Mouse (Mus musculus) lung, postnatal 0 days (tissue): ENCODE data around the gene Pnpo. TPM values are rescaled to one million over a fixed set of nuclear protein-coding genes. Genes with fewer than 3 reads are reported as not detected.

Source experiments
- ATAC-seq: fragments of 200-750 bp; cut with Nextera tagmentation; 2 replicates; pipeline ENCODE4 v1.8.0; 2017; ENCODE audit warnings: moderate library complexity
- DNase-seq: peaks from one replicate; pipeline ENCODE4 v3.0.0-alpha.2; 2016; ENCODE audit warnings: low spot score
- H3K27ac ChIP-seq: fragments of 300-500 bp; sonication (generic); 2 replicates; pipeline ENCODE4 v1.5.1; 2014; ENCODE audit warnings: antibody characterized with exemption, mild to moderate bottlenecking, low read length, mixed read lengths
- H3K27me3 ChIP-seq: fragments of 300-500 bp; sonication (generic); replicated peaks from 2 replicates; pipeline ENCODE4 v1.6.1; 2014; ENCODE audit warnings: low read length, mixed read lengths; ENCODE audit not compliant: insufficient read depth
- H3K36me3 ChIP-seq: fragments of 300-500 bp; sonication (generic); 2 replicates; pipeline ENCODE4 v1.6.1; 2014; ENCODE audit warnings: low read length, mixed read lengths; ENCODE audit not compliant: insufficient read depth
- H3K4me1 ChIP-seq: fragments of 300-500 bp; sonication (generic); 2 replicates; pipeline ENCODE4 v1.6.1; 2014; ENCODE audit warnings: antibody characterized with exemption, low read depth, low read length, mixed read lengths; ENCODE audit not compliant: insufficient read depth
- H3K4me2 ChIP-seq: fragments of 300-500 bp; sonication (generic); replicated peaks from 2 replicates; pipeline ENCODE4 v1.6.1; 2014; ENCODE audit warnings: low read depth, mild to moderate bottlenecking, low read length, moderate library complexity, mixed read lengths
- H3K4me3 ChIP-seq: fragments of 300-500 bp; sonication (generic); 2 replicates; pipeline ENCODE4 v1.5.1; 2014; ENCODE audit warnings: low read depth, low read length
- H3K9ac ChIP-seq: fragments of 300-500 bp; sonication (generic); replicated peaks from 2 replicates; pipeline ENCODE4 v1.6.1; 2014; ENCODE audit warnings: low read depth, mild to moderate bottlenecking
- H3K9me3 ChIP-seq: fragments of 300-500 bp; sonication (generic); 2 replicates; pipeline ENCODE4 v1.6.1; 2016; ENCODE audit warnings: low read length, mixed read lengths
- CTCF ChIP-seq: IDR thresholded peaks from 2 replicates; pipeline ENCODE4 v1.5.1; 2016; ENCODE audit warnings: antibody characterized with exemption, mild to moderate bottlenecking
- EP300 ChIP-seq: IDR thresholded peaks from 2 replicates; pipeline ENCODE4 v1.6.1; 2016; ENCODE audit warnings: antibody characterized with exemption, mild to moderate bottlenecking, control low read depth
- WGBS: fragments of 180-500 bp; shearing (Covaris S2); extraction: QIAGEN DNeasy Blood & Tissue Kit; methylation state at CpG from one replicate; pipeline ENCODE4 v1.1.7; 2014; 5-methylcytosine and 5-hydroxymethylcytosine counted together
- polyA plus RNA-seq: library from polyadenylated mRNA; unstranded; fragments of >200 nt; fragmentation: Nextera tagmentation; extraction: Ambion mirVana; gene quantifications from 2 replicates; pipeline ENCODE4 v1.2.1, GENCODE M21; 2015

Gene Pnpo
- polyA plus RNA-seq, 1 experiment from 2014 or later: 30.0 TPM

- TF ChIP-seq CTCF (no peak), EP300 (no peak)
- no peak overlapping the region for H3K4me2 ChIP-seq
- H3K9ac ChIP-seq: no peak overlapping the region
- 77% methylated on average over 6 of the region's 6 CpGs for WGBS
- no peaks in the 10 kb centered on the region for H3K4me1 ChIP-seq
- ATAC-seq (no peak), DNase-seq (no peak)
- no peaks in the 10 kb centered on the region for H3K9me3 ChIP-seq
- H3K27me3 ChIP-seq: no peaks in the 10 kb centered on the region
- H3K36me3 ChIP-seq: peaks cover 33% of the 10 kb centered on the region; the same call in 1 of the 2 replicates
- no peak overlapping the region for H3K4me3 ChIP-seq
- H3K27ac ChIP-seq: no peak overlapping the region
Measured at GRCm38 (mm10) chr11:96952896-96953295, 9.1 kb upstream of the Pnpo start.

GRCm38 (mm10) chr11:96952426-96952825, 8.6 kb upstream of the Pnpo start:
- H3K4me3 ChIP-seq: no peak overlapping the region
- no peak overlapping the region for H3K4me2 ChIP-seq
- DNase-seq (no peak), ATAC-seq (no peak)
- no peaks in the 10 kb centered on the region for H3K9me3 ChIP-seq
- H3K4me1 ChIP-seq: no peaks in the 10 kb centered on the region
- TF ChIP-seq CTCF (no peak), EP300 (no peak)
- H3K27me3 ChIP-seq: no peaks in the 10 kb centered on the region
- 73% methylated on average over 10 of the region's 10 CpGs for WGBS
- H3K9ac ChIP-seq: no peak overlapping the region
- peaks cover 28% of the 10 kb centered on the region; the same call in 1 of the 2 replicates for H3K36me3 ChIP-seq
- no peak overlapping the region for H3K27ac ChIP-seq

GRCm38 (mm10) chr11:96950767-96951166, 7.0 kb upstream of the Pnpo start:
- DNase-seq (no peak), ATAC-seq (no peak)
- 98% methylated on average over 3 of the region's 3 CpGs for WGBS
- Histone ChIP-seq H3K9ac (no peak overlapping the region), H3K4me3 (no peak overlapping the region), H3K4me2 (no peak overlapping the region), H3K4me1 (no peaks in the 10 kb centered on the region), H3K36me3 (peaks cover 26% of the 10 kb centered on the region; the same call in 1 of the 2 replicates), H3K27ac (no peak overlapping the region), H3K27me3 (no peaks in the 10 kb centered on the region), H3K9me3 (no peaks in the 10 kb centered on the region)
- no peak for TF ChIP-seq EP300
- TF ChIP-seq CTCF: peak; percentile 48

- H3K4me1 ChIP-seq: peaks cover 6% of the 10 kb centered on the region; the same call in 1 of the 2 replicates
- WGBS: 70% methylated on average over 4 of the region's 4 CpGs
- no peak overlapping the region for H3K9ac ChIP-seq
- TF ChIP-seq CTCF (no peak), EP300 (no peak)
- 0 out of 2 replicates have a peak, but pooled peaks cover 6% of the 10 kb centered on the region for H3K36me3 ChIP-seq
- no peak overlapping the region for H3K4me2 ChIP-seq
- H3K27me3 ChIP-seq: no peaks in the 10 kb centered on the region
- DNase-seq (no peak), ATAC-seq (no peak)
- H3K4me3 ChIP-seq: no peak overlapping the region
- no peak overlapping the region for H3K27ac ChIP-seq
- H3K9me3 ChIP-seq: no peaks in the 10 kb centered on the region
Measured at GRCm38 (mm10) chr11:96947849-96948248, 4.1 kb upstream of the Pnpo start.

GRCm38 (mm10) chr11:96946498-96946897, 2.7 kb upstream of the Pnpo start:
- peaks cover 6% of the 10 kb centered on the region; the same call in 1 of the 2 replicates for H3K4me1 ChIP-seq
- DNase-seq (no peak), ATAC-seq (no peak)
- H3K9ac ChIP-seq: no peak overlapping the region
- no peaks in the 10 kb centered on the region for H3K27me3 ChIP-seq
- TF ChIP-seq CTCF (no peak), EP300 (no peak)
- H3K36me3 ChIP-seq: no peaks in the 10 kb centered on the region
- no peaks in the 10 kb centered on the region for H3K9me3 ChIP-seq
- 82% methylated on average over 9 of the region's 9 CpGs for WGBS
- H3K4me2 ChIP-seq: no peak overlapping the region
- H3K27ac ChIP-seq: no peak overlapping the region
- H3K4me3 ChIP-seq: no peak overlapping the region

- H3K36me3 ChIP-seq: no peaks in the 10 kb centered on the region
- TF ChIP-seq EP300: no peak
- no peak for TF ChIP-seq CTCF
- H3K9ac ChIP-seq: no peak overlapping the region
Measured at GRCm38 (mm10) chr11:96944844-96945580, 1.2 kb upstream of the Pnpo start.

More at GRCm38 (mm10) chr11:96944844-96945580, 1.2 kb upstream of the Pnpo start:
- DNase-seq (no peak), ATAC-seq (no peak)
- Histone ChIP-seq H3K27ac (no peak overlapping the region), H3K4me2 (0 out of 2 replicates have a peak overlapping the region, but pooled peaks have one; percentile 83), H3K9me3 (no peaks in the 10 kb centered on the region), H3K4me1 (peaks cover 6% of the 10 kb centered on the region; the same call in 1 of the 2 replicates), H3K27me3 (no peaks in the 10 kb centered on the region), H3K4me3 (no peak overlapping the region)
- WGBS: 67% methylated on average over 14 of the region's 14 CpGs
